ENCODE assay signal across 10 mouse cellular contexts in genomic region chr11:96970341-96970740, GRCm38 (mm10). TPM values are rescaled to one million over a fixed set of nuclear protein-coding genes. Genes with fewer than 3 reads are reported as not detected.
DNase-seq lines count a peak whose midpoint lies in the region; ATAC-seq lines count a peak whose summit lies in the region.
"Had no signal": no experiment of that assay in that cellular context is flagged by ENCODE, and none has a peak within 500 bp of the region (broad histone marks: within the 10 kb centered on the region; RNA-seq: fewer than 3 reads in every experiment).

No protein-coding gene starts in this region.

- H3K9ac ChIP-seq in hindbrain, embryonic 14.5 days: no peak overlapping the region
- no peak overlapping the region for H3K9ac ChIP-seq in hindbrain, embryonic 11.5 days (ENCODE audit: low read depth, low read length)
- H3K9ac ChIP-seq in neural tube, embryonic 13.5 days: no peak overlapping the region
- 0 out of 2 replicates have a peak overlapping the region, but pooled peaks have one; percentile 2 for H3K9ac ChIP-seq in limb, embryonic 15.5 days
- H3K9ac ChIP-seq: forebrain, embryonic 13.5 days had no signal

- no peak overlapping the region for H3K4me2 ChIP-seq in hindbrain, embryonic 14.5 days (replicated peaks)
- H3K4me2 ChIP-seq in hindbrain, embryonic 11.5 days (replicated peaks; ENCODE audit: low read depth, low read length): no peak overlapping the region
- H3K4me2 ChIP-seq in neural tube, embryonic 13.5 days: no peak overlapping the region
- H3K4me2 ChIP-seq in limb, embryonic 15.5 days: no peak overlapping the region
- H3K4me2 ChIP-seq: forebrain, embryonic 13.5 days had no signal

- no peak for DNase-seq in hindbrain, embryonic 14.5 days (ENCODE audit: low spot score)
- no peak for DNase-seq in hindbrain, embryonic 11.5 days (ENCODE audit: low spot score)
- no peak for DNase-seq in neural tube, embryonic 10.5 days (ENCODE audit: extremely low spot score, low spot score)
- DNase-seq in embryo, embryonic 11 days: no peak

- H3K4me1 ChIP-seq in hindbrain, embryonic 14.5 days (replicated peaks; ENCODE audit: control insufficient read depth, insufficient read depth, low read length): peaks cover 17% of the 10 kb centered on the region
- 0 out of 2 replicates have a peak, but pooled peaks cover 2% of the 10 kb centered on the region for H3K4me1 ChIP-seq in hindbrain, embryonic 11.5 days (replicated peaks; ENCODE audit: control insufficient read depth, insufficient read depth, low read length)
- peaks cover 50% of the 10 kb centered on the region for H3K4me1 ChIP-seq in neural tube, embryonic 13.5 days (replicated peaks)
- peaks cover 55% of the 10 kb centered on the region for H3K4me1 ChIP-seq in limb, embryonic 15.5 days

- no peaks in the 10 kb centered on the region for H3K36me3 ChIP-seq in hindbrain, embryonic 14.5 days (replicated peaks; ENCODE audit: control insufficient read depth, insufficient read depth)
- H3K36me3 ChIP-seq in hindbrain, embryonic 11.5 days (ENCODE audit: control insufficient read depth, insufficient read depth, low read length): no peaks in the 10 kb centered on the region
- no peaks in the 10 kb centered on the region for H3K36me3 ChIP-seq in neural tube, embryonic 13.5 days
- no peaks in the 10 kb centered on the region for H3K36me3 ChIP-seq in limb, embryonic 15.5 days

- 84% methylated on average over 3 of the region's 3 CpGs for whole genome bisulfite sequencing in hindbrain, embryonic 14.5 days
- 84% methylated on average over 3 of the region's 3 CpGs for WGBS in hindbrain, embryonic 11.5 days
- 86% methylated on average over 3 of the region's 3 CpGs for WGBS in neural tube, embryonic 13.5 days
- 56% methylated on average over 3 of the region's 3 CpGs for whole genome bisulfite sequencing in limb, embryonic 15.5 days

- ATAC-seq in hindbrain, embryonic 14.5 days (ENCODE audit: low FRiP score): no peak
- no peak for ATAC-seq in hindbrain, embryonic 11.5 days (ENCODE audit: low FRiP score)
- ATAC-seq in neural tube, embryonic 13.5 days (ENCODE audit: low read depth): no peak
- ATAC-seq in limb, embryonic 15.5 days (ENCODE audit: insufficient number of reproducible peaks, low FRiP score, low TSS enrichment, low read depth): no peak
- no peak for ATAC-seq in monocyte, adult 5-6 weeks (replicated peaks; ENCODE audit: insufficient number of reproducible peaks, low FRiP score, low TSS enrichment, poor library complexity, severe bottlenecking)
- ATAC-seq: forebrain, embryonic 13.5 days had no signal

- H3K27me3 ChIP-seq in hindbrain, embryonic 14.5 days (ENCODE audit: control insufficient read depth, insufficient read depth, low read length): no peaks in the 10 kb centered on the region
- H3K27me3 ChIP-seq in hindbrain, embryonic 11.5 days (ENCODE audit: control insufficient read depth, insufficient read depth, low read length): no peaks in the 10 kb centered on the region
- H3K27me3 ChIP-seq in neural tube, embryonic 13.5 days: no peaks in the 10 kb centered on the region
- no peaks in the 10 kb centered on the region for H3K27me3 ChIP-seq in limb, embryonic 15.5 days
- H3K27me3 ChIP-seq: forebrain, embryonic 13.5 days had no signal

- no peak overlapping the region for H3K4me3 ChIP-seq in hindbrain, embryonic 14.5 days (replicated peaks; ENCODE audit: low read length)
- H3K4me3 ChIP-seq in hindbrain, embryonic 11.5 days (ENCODE audit: low read depth, low read length): no peak overlapping the region
- H3K4me3 ChIP-seq in neural tube, embryonic 13.5 days: no peak overlapping the region
- H3K4me3 ChIP-seq in limb, embryonic 15.5 days: no peak overlapping the region
- H3K4me3 ChIP-seq: forebrain, embryonic 13.5 days had no signal

- H3K9me3 ChIP-seq in hindbrain, embryonic 14.5 days (ENCODE audit: control insufficient read depth, low read length): no peaks in the 10 kb centered on the region
- H3K9me3 ChIP-seq in hindbrain, embryonic 11.5 days (ENCODE audit: control insufficient read depth, low read length): no peaks in the 10 kb centered on the region
- no peaks in the 10 kb centered on the region for H3K9me3 ChIP-seq in neural tube, embryonic 13.5 days
- no peaks in the 10 kb centered on the region for H3K9me3 ChIP-seq in limb, embryonic 15.5 days
- H3K9me3 ChIP-seq: forebrain, embryonic 13.5 days had no signal

- H3K27ac ChIP-seq in hindbrain, embryonic 14.5 days: 0 out of 2 replicates have a peak overlapping the region, but pooled peaks have one; percentile 27
- H3K27ac ChIP-seq in hindbrain, embryonic 11.5 days (ENCODE audit: low read depth, low read length): no peak overlapping the region
- H3K27ac ChIP-seq in neural tube, embryonic 13.5 days (replicated peaks): 0 out of 2 replicates have a peak overlapping the region, but pooled peaks have one; percentile 49
- H3K27ac ChIP-seq in limb, embryonic 15.5 days: peak overlapping the region; percentile 77
- H3K27ac ChIP-seq: forebrain, embryonic 13.5 days had no signal

RNA-seq across cellular contexts. Expression of gene Sp2, which starts 12.4 kb away (rescaled TPM):
- 14.4 and 14.9 TPM in 2 replicates for polyA plus RNA-seq in hindbrain, embryonic 14.5 days (2014; fragmentation: Nextera tagmentation; extraction: Ambion mirVana)
- polyA plus RNA-seq in hindbrain, embryonic 11.5 days (2014; fragmentation: Nextera tagmentation; extraction: Ambion mirVana): 17.8 and 22.1 TPM in 2 replicates
- 15.9 and 16.7 TPM in 2 replicates for polyA plus RNA-seq in neural tube, embryonic 13.5 days (2015; fragmentation: Nextera tagmentation; extraction: Ambion mirVana)
- 15.1 and 16.8 TPM in 2 replicates for polyA plus RNA-seq in limb, embryonic 15.5 days (2015; fragmentation: Nextera tagmentation; extraction: Ambion mirVana)
- total RNA-seq in monocyte, adult 5-6 weeks (2017): 4.2 to 7.6 TPM (median 7.1 TPM) in 3 replicates

RNA-seq across cellular contexts. Expression of gene Pnpo, which starts 26.6 kb away (rescaled TPM):
- polyA plus RNA-seq in hindbrain, embryonic 14.5 days (2014; fragmentation: Nextera tagmentation; extraction: Ambion mirVana): 27.5 and 28.9 TPM in 2 replicates
- polyA plus RNA-seq in hindbrain, embryonic 11.5 days (2014; fragmentation: Nextera tagmentation; extraction: Ambion mirVana): 26.0 and 29.5 TPM in 2 replicates
- 18.5 and 22.3 TPM in 2 replicates for polyA plus RNA-seq in neural tube, embryonic 13.5 days (2015; fragmentation: Nextera tagmentation; extraction: Ambion mirVana)
- polyA plus RNA-seq in limb, embryonic 15.5 days (2015; fragmentation: Nextera tagmentation; extraction: Ambion mirVana): 33.6 and 37.6 TPM in 2 replicates
- 18.3 to 23.7 TPM (median 20.6 TPM) in 3 replicates for total RNA-seq in monocyte, adult 5-6 weeks (2017)

RNA-seq across cellular contexts. Expression of gene Prr15l, which starts 42.4 kb away (rescaled TPM):
- polyA plus RNA-seq in hindbrain, embryonic 14.5 days (2014; fragmentation: Nextera tagmentation; extraction: Ambion mirVana): 0.16 TPM in 2 replicates
- polyA plus RNA-seq in hindbrain, embryonic 11.5 days (2014; fragmentation: Nextera tagmentation; extraction: Ambion mirVana): 0.82 and 1.1 TPM in 2 replicates
- polyA plus RNA-seq in neural tube, embryonic 13.5 days (2015; fragmentation: Nextera tagmentation; extraction: Ambion mirVana): 0.21 TPM in 1 of 2 replicates, not detected in the other
- polyA plus RNA-seq in limb, embryonic 15.5 days (2015; fragmentation: Nextera tagmentation; extraction: Ambion mirVana): 3.4 and 3.6 TPM in 2 replicates
- 0.29 TPM in 1 of 3 replicates, not detected in the others for total RNA-seq in monocyte, adult 5-6 weeks (2017)
- total RNA-seq: megakaryocyte-erythroid progenitor cell, adult 5-6 weeks had no signal
- polyA plus RNA-seq: adrenal gland, adult 2 months had no signal

RNA-seq across cellular contexts. Expression of gene Sp6, which starts 42.9 kb away (rescaled TPM):
- polyA plus RNA-seq in hindbrain, embryonic 14.5 days (2014; fragmentation: Nextera tagmentation; extraction: Ambion mirVana): 0.09 and 0.16 TPM in 2 replicates
- 0.07 TPM in 1 of 2 replicates, not detected in the other for polyA plus RNA-seq in hindbrain, embryonic 11.5 days (2014; fragmentation: Nextera tagmentation; extraction: Ambion mirVana)
- 0.17 and 0.29 TPM in 2 replicates for polyA plus RNA-seq in neural tube, embryonic 13.5 days (2015; fragmentation: Nextera tagmentation; extraction: Ambion mirVana)
- polyA plus RNA-seq in limb, embryonic 15.5 days (2015; fragmentation: Nextera tagmentation; extraction: Ambion mirVana): 27.1 and 30.4 TPM in 2 replicates
- not detected in 3 replicates for total RNA-seq in monocyte, adult 5-6 weeks (2017)

RNA-seq across cellular contexts. Expression of gene Cdk5rap3, which starts 54.0 kb away (rescaled TPM):
- polyA plus RNA-seq in hindbrain, embryonic 14.5 days (2014; fragmentation: Nextera tagmentation; extraction: Ambion mirVana): 74.0 and 77.8 TPM in 2 replicates
- polyA plus RNA-seq in hindbrain, embryonic 11.5 days (2014; fragmentation: Nextera tagmentation; extraction: Ambion mirVana): 95.5 and 98.2 TPM in 2 replicates
- polyA plus RNA-seq in neural tube, embryonic 13.5 days (2015; fragmentation: Nextera tagmentation; extraction: Ambion mirVana): 79.2 and 92.0 TPM in 2 replicates
- 76.2 and 87.4 TPM in 2 replicates for polyA plus RNA-seq in limb, embryonic 15.5 days (2015; fragmentation: Nextera tagmentation; extraction: Ambion mirVana)
- total RNA-seq in monocyte, adult 5-6 weeks (2017): 38.4 to 51.0 TPM (median 44.6 TPM) in 3 replicates
